Mouse (Mus musculus) erythroblast, adult 5-6 weeks (primary cell): ENCODE data around the gene Tep1. TPM values are rescaled to one million over a fixed set of nuclear protein-coding genes. Genes with fewer than 3 reads are reported as not detected.
"Not testable (repeated sequence)": the region's sequence is repeated elsewhere in the genome, so short reads cannot be mapped to it uniquely, and the experiment has no call there.

ENCODE experiments used
- ATAC-seq: replicated peaks from 2 replicates; pipeline ENCODE4 v1.8.0; 2016; ENCODE audit warnings: moderate number of reproducible peaks, mild to moderate bottlenecking, moderate TSS enrichment, inconsistent platforms; ENCODE audit not compliant: poor library complexity, low FRiP score, severe bottlenecking
- total RNA-seq, 2 experiments: library from RNA; stranded (forward) in 1 of 2; stranded (reverse) in 1 of 2; fragments of 150-400 nt in 1 of 2; fragments of 200-764, 138-1000 nt in 1 of 2; gene quantifications; 2 replicates each; pipeline versions ENCODE4 v1.2.3 to v1.2.4; 2015 to 2017; ENCODE audit warnings: low replicate concordance in 2 of 2

The Tep1 gene
- total RNA-seq, 2 experiments from 2014 or later: 9.0 to 18.3 TPM

DNA sequence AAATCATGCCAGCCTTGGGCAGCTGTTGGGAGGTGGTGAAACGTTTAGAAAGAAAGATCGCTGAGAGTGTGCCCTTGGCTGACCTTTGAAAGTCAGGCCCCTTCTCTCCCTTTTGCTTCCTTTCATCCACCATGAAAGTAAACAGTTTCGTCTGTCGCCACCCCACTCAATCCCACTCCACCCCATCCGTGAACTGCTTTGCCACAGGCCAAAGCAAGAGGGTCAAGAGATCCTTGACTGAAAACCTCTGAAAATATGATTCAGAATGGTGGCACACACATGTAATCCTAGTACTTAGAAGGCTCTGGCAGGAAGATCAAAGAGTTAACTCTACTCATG lies 414 bp upstream of the Tep1 start:
- no peak for ATAC-seq

DNA sequence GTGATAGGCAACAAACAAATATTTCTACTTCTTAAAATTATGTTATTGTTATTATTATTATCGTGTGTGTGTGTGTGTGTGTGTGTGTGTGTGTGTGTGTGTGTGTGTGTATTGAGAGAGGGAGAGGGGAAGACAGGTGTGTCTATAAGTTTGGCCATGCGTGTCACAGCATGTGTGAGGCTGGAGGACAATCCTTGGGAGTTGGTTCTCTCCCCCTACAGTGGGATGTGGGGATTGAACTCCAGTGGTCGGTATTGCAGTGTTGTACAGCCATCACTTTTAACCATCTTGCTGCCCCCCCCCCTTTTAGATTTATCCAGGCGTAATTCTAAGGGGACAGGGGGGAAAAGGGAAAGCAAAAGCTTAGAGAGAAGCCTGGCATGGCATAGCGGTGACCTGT lies 1.7 kb downstream of the Tep1 start:
- ATAC-seq: no peak

DNA sequence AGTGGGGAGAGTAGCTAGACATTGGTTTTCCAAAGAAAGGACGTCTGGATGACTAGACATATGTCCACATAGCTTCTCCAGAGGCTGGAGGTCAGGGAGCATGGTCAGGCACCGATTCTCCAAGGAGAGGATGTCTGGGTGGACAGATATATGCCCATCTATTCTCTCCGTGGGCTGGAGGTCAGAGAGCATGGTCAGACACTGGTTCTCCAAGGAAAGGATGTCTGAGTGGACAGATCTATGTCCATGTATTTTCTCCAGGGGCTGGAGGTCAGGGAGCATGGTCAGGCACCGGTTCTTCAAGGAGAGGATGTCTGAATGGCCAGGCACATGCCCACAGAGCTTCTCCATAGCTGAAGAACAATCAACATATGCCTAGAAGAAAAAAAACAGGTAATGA lies 2.1 kb downstream of the Tep1 start:
- ATAC-seq: no peak

DNA sequence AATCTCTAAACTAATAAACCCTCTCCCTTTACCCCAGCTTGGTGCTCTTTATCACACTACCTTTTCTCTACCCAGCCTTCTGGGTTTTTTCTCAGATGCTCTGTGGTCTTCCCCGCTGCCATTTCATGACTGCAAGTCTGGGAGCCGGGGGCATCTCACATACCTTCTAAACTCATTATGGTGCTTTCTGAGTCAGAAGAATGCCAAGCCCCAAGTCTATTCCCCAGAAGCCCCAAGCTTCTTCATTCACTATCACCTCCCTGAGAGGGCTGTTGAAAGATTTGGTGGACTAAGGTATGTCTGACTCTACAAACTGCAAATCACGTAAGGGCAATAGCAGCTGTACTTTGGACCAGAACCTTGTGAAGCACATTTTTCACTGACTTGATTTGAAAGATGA lies 3.4 kb downstream of the Tep1 start:
- ATAC-seq: no peak

DNA sequence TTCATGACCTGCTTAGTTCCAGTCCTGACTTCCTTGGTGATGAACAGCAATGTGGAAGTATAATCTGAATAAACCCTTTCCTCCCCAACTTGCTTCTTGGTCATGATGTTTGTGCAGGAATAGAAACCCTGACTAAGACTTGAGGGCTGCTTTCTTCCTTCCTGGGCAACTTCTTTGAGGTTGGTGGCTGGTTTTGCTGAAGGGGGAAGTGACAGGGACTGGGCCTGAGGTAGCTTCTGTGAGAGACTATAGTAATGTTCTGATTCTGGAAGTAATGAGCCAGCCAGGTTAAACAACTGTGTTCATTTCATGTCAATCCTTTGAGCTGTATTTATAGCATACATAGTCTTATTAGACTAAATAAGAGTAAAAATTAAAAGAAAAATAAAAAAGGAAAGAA lies 5.4 kb downstream of the Tep1 start:
- not testable (repeated sequence) for ATAC-seq

DNA sequence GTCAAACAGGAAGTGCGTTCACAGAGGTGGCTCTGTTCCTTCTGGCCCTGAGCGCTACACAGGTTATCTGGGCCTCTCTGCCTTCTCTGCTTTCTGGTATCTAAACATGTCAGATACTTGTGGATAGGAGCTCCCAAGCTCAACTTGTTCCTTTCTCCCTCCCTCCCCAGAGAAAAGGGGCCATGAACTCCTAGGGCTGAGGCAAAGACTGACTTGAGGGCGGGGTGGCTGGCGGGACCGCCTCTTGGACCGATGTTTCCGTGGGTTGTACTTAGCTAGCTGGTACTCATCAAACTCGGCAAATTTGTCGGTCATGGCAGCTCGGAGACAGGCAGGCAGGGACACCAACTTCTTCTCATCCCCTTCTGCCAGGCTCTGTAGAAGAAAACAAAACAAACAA lies 7.7 kb downstream of the Tep1 start:
- no peak for ATAC-seq

DNA sequence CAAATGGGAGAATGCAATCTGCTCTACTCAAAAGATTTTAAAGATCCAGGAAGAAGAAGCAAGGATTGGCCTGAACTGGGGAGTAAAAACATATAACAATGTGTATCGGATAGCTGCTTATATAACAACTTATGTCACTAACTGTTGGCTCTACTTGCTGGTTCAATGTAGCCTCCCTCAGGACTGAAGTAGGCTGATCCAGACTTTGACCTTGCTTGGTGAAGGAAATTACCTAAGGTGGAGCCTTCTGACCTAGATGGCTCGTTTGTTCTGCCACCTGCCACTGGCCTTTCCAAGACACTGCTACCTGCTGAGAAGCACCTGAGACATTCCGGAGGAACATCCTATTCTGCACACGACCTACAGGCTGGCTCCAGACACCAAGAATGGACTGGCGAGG lies 14.6 kb downstream of the Tep1 start:
- no peak for ATAC-seq

DNA sequence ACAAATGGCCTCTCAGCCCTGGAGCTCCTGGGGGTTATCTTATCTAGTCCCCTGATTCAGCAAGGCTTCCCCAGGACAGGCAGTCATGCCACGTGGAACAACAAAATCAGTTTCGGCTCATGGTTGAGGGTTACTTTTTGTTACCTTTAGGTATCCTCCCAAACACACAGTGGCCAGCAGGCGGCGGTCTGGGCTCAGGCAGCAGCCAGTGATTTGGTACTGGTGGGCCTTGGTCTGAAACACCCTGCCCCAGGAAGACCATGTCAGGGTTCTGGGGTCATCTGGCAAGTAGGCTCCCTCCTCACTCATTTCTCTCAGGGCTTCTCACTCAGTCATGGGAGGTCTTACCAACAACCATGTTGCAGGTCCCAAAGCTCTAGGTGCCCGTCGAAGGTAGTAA lies 33.1 kb downstream of the Tep1 start:
- ATAC-seq: no peak

DNA sequence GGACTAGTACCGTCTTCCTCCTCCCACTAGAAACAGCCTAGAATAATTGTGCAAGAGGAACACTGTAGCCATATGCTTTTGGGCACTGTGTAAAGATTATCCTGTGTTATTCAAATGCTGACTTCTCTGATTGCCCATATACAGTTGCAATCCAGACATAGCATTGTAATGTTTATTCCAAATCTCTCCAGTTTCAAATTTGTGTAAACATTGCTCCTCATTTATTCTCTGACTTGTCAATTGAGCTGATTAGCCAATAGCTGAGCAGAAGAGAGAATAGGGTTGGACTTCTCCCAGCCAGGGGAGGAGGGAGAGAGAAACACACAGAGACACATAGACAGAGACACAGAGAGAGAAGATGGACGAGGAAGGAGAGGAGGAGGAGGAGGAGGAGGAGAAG lies 35.9 kb downstream of the Tep1 start:
- ATAC-seq: no peak

DNA sequence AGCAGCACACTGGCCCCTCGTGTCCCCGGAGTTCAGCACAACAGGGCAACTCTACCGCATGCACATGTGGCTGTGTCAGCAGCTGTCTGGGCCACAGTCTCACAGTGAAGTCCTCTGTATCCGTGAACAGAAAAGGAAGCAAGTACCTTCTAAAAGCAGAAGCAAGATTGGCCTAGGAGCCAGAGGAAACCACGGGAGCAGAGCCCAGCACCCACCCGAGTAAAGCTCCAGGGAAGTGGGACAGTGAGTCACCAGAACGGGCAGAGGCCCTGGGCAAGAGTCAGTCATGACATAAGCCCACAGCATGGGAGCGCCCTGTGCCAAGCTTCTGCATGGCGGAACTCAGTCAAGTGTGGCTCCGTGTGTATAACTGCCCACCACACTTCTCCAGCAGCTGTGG lies 36.4 kb downstream of the Tep1 start:
- ATAC-seq: 0 out of 2 replicates have a peak, but pooled peaks have one; percentile 22

DNA sequence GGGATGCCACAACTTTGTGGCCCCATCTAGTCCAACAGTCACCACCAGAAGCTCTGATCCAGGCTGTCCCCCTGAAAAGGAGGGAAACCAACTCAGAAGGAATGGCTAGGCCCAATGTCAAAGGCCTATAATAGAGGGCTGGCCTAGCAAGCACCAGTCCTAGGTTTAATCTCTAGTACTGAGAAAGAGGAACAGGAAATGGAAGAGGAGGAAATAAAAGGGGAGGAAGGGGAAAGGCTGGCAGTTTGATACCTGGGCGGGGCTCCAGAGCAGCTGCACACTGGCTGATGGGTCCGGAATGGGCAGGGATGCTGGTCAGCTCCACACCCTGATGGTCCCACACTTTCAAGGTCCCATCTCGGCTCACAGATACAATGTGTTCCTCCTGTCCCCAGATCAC lies 40.5 kb downstream of the Tep1 start:
- no peak for ATAC-seq

DNA sequence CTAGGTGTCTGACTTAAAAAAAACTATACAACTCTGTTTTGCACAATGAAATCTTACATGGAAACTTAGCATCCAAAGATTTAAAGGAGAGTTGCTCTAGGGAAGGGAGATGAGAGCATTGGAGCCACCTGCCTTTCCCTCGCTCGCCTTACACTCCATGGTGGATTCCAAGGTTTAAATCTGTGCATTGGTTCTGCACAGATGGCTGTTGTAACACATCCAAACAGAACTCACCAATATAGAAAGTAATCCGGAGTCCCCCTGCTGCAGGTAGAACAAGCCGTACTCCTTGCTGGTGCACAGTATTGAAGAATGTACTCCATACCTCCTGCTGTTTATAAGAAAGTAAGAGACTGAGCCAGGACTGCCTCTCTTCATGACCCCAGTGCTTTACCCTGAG lies 43.8 kb downstream of the Tep1 start:
- ATAC-seq: no peak

DNA sequence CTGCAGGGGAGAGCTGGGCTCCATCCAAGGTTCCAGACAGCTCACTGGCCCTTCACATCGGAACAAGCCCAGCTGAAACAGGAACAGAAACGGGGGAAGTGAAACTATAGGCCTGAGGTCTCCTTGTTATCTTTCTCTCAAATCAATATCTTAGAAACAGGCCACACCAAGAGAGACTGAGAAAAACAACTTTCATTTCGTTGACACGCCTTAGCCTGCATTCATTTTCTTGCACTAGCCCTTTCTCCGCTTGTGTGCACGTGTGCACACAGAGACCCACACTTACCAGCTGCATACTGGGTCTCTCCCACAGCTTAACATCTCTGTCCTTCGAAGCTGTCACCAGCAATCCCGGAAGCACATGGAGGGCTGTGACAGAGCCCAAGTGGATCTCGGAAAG lies 46.1 kb downstream of the Tep1 start:
- no peak for ATAC-seq

DNA sequence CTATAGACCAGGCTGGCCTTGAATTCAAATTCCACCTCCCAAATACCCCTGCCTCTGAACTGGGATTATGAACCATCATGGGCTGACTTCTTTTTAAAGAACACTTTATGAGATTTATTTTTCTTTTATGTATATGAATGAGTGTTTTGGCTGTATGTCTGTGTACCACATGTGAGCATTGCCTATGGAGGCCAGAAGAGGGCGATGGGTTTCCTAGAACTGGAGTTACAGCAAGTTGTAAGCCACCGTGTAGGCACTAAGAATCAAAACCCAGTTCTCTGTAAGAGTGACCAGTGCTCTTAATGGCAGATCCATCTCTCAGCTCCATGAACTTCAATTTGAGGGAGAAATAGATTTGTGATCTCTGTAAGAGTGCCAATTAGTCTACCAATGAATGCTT lies 47.1 kb downstream of the Tep1 start:
- ATAC-seq: no peak

DNA sequence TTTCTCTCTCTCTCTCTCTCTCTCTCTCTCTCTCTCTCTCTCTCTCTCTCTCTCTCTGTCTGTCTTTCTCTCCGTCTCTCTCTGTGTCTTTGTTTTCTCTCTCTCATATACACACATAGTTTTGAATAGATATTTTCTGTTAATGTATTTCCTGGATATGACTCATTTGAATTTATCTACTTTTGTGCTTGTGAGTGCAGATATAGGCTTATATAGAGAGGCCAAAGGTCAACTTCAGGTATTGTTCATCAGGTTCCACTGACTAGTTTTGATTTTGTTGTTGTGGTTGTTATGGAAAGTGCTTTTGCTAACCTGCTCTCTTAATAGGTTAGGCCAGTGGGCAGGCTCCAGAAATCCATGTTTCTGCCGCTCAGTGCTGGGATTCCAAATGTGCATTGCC lies 57.3 kb downstream of the Tep1 start:
- ATAC-seq: no peak

DNA sequence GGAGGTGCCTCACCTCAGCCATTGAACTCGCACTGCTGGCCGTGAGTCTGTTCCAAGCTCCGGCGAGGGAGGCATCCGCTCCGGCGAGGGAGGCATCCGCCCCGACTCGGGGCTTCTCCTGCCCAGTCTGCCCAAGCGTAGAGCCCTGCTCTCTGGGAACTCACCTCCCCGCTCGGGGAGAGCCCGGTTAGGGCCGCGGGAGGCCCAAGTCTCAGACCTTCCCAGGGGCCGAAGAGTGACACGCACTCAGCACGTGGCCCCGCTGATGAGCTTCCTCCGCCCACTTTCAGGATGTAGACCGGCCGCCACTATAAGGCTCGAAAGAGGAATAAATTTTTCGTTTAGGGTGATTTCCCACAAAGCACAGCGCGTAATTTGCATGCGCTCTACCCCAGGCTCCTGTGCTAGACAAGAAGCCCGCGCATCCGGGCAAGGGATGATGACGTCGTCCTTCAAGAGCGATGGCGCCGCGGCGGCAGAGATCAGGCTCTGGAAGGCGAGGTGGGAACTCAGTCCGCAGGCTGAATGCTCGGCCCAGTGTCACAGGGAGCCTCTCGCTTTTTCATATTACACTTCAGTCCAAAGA lies 62.8 kb downstream of the Tep1 start, which contains the start of the genes Ccnb1ip1 and Parp2:
TSS of gene Ccnb1ip1 (minus strand) at position 246 of the 586 bp plus-strand sequence.
TSS of gene Parp2 (plus strand) at position 355 of the 586 bp plus-strand sequence.
- peak; percentile 94 for ATAC-seq

DNA sequence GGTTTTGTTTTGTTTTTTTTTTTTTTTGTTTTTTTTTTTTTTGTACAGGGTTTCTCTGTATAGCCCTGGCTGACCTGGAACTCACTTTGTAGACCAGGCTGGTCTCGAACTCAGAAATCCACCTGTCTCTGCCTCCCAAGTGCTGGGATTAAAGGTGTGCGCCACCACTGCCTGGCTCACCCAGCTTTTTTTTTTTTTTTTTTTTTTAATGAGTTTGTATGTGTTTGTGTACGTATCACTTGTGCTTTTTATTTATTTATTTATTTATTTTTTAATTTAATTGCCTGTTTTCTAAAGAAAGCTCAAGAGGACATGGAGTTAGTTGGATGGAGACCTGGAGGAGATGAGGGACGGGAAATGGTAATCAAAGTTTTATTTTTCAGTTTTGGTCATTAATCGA lies 63.9 kb downstream of the Tep1 start:
- not testable (repeated sequence) for ATAC-seq

DNA sequence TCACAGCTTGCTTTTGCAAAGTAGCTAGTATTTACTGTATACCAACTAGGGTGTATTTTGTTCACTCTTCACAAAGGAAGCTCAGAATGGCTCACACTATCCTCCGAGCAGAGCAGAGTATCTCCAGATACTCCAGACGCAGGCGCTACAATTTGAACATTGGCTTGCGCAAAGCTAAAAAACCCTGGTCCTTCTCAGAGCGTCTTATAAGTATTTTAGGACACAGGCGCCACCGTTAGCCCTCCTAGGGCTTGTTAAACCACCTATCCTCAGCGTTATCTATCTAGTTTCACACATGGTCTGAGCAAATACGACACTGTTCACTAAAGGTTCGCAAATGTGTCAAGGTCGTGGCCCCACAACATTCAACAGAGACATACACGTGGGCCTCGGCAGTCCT lies 65.7 kb downstream of the Tep1 start:
- no peak for ATAC-seq

DNA sequence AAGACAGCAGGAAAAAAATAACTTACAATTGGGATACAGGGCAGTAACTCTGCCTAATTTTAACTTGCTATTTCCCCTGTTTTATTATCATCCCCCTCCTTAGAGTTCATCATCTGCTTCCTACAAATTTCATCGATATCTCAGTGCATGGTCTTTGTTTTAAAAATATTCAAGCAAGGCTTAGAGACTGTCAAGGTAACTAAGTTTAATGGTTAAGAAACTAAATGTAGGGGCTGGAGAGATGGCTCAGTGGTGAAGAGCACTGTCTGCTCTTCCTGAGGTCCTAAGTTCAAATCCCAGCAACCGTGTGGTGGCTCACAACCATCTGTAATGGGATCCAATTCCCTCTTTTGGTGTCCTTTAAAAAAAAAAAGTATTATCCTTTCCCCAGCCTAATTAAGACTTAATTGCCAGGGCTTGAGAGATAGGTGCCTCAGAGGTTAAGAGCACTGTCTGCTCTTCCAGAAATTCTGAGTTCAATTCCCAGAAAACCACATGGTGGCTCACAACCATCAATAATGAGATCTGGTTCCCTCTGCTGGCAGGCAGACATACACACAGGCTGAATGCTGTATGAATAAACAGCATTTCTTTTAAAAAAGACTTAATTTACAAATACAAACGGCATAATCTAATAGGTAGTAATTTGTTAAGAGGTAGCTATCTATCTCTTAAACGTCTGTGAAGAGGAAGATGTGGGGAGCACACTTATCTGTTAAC lies 67.4 kb downstream of the Tep1 start:
- ATAC-seq: no peak

DNA sequence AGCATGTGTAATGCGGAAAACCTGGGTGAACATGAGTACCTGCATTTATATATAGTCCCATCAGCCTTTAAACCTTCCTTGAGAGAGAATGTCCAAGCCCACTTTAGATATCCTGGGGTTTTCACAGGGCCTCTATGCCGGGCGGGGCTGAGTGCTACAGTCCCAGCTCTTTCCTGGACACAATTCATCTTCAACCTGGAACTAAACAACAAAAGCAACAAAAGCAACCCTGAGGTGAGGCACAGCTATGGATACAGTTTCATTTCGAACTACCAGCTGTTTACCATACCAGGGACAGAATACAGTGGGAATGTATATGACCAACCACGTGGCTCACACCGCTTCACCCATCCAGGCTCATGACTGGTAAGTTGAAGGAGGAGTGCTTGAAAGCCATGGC lies 67.9 kb downstream of the Tep1 start:
- ATAC-seq: no peak

DNA sequence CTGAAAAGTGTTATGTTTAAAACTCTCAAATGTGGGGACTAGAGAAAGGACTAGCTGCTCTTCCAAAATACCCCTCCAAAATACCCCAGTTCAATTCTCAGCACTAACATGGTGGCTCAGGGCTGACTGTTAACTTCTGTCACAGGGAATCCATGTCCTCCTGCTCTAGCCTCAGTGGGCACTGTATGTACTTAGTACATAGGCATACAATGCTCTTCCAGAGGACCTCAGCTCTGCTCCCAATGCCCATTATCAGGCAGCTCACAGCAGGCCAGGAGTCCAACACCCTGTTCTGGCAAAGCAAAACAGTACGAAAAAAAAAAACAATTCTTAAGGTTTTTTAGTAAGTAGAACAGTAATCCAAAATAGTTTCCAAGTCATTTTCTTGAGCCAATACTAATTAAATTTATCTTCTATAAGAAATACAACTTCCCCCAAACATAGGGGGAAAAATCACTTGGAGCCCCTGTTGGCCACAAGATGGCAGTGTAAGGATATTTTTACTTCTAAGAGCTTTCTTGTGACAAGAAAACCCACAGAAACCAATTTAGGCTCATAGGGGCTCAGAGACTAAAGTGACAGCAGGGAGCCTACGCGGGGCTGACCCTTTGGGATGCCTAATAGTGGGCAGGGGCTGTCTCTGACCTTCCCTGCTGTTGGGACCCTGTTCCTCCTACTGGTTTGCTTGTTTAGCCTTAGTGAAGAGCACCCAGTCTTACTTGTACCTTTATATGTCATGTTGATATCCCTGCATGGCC lies 70.7 kb downstream of the Tep1 start:
- peak; percentile 63; the same call in 1 of the 2 replicates for ATAC-seq
